ENCODE assay signal across 14 mouse cellular contexts in the genomic region with DNA sequence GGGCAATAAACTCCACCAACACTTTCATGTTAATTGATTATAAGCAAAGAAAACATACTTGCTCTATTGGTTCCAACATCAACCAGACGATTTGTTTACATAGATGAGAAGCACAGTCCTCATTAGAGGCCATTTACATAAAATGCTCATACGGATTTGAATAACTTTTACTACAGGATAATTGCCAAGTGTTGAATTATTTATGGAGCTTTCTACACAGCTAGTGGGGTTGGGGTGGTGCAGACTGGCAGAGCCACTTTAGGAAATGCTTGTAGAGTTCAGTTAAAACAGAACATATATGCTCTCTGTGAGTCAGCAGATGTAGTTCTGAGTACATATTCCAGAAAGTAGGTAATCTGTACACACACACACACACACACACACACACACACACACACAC.
"Had no signal": no experiment of that assay in that cellular context is flagged by ENCODE, and none has a peak within 500 bp of the region (broad histone marks: within the 10 kb centered on the region; RNA-seq: fewer than 3 reads in every experiment).

No protein-coding gene starts in this region.

- H3K4me3 ChIP-seq: kidney, embryonic 15.5 days; left cerebral cortex, adult 2 months; liver, embryonic 13.5 days; midbrain, embryonic 12.5 days had no signal

- H3K27ac ChIP-seq: kidney, embryonic 15.5 days; left cerebral cortex, adult 2 months; liver, embryonic 13.5 days; midbrain, embryonic 12.5 days had no signal

- H3K27me3 ChIP-seq: kidney, embryonic 15.5 days; liver, embryonic 13.5 days; midbrain, embryonic 12.5 days had no signal

- H3K9me3 ChIP-seq: kidney, embryonic 15.5 days; liver, embryonic 13.5 days; midbrain, embryonic 12.5 days had no signal

- H3K4me1 ChIP-seq: kidney, embryonic 15.5 days; liver, embryonic 13.5 days; midbrain, embryonic 12.5 days had no signal

- DNase-seq: kidney, adult 8-10 months; kidney, postnatal 10 days; kidney, postnatal 36 days; layer of hippocampus, postnatal 36 days; liver, embryonic 13.5 days; lung, adult 2 months; lung, postnatal 14 days; lung, postnatal 4 days; thymus, adult 2 months; thymus, postnatal 14 days; thymus, postnatal 4 days had no signal

- H3K36me3 ChIP-seq: kidney, embryonic 15.5 days; liver, embryonic 13.5 days; midbrain, embryonic 12.5 days had no signal

- H3K4me2 ChIP-seq: kidney, embryonic 15.5 days; liver, embryonic 13.5 days; midbrain, embryonic 12.5 days had no signal

- H3K9ac ChIP-seq: kidney, embryonic 15.5 days; liver, embryonic 13.5 days; midbrain, embryonic 12.5 days had no signal
